ENCODE assay signal across 8 mouse cellular contexts in the genomic region with DNA sequence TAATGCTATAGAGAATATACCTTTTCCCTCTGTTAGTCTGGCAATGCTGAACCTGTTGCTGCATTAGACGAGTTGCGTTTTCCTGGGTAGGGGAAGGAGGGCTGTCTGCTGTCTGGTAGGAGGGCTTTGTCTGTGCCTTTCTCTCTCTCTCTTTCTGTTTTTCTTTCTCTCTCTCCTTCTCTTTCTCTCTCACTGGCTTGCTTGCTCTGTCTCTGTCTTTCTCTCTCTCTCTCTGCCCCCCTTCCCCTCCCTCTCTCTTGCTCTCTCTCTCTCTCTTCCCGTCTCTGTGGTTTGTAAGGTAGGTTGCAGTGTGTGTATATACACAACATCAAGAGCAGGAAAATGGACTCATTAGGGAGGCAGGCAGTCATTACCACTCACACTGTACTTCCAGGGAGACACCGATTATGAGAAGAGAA. TPM values are rescaled to one million over a fixed set of nuclear protein-coding genes. Genes with fewer than 3 reads are reported as not detected.
DNase-seq lines count a peak whose midpoint lies in the region; ATAC-seq and TF ChIP-seq lines count a peak whose summit lies in the region.

No protein-coding gene starts in this region.

- H3K27ac ChIP-seq in testis, adult 2 months (ENCODE audit: control insufficient read depth, insufficient read depth, low read depth, low read length): peak overlapping the region; percentile 70
- peak overlapping the region; percentile 79 for H3K27ac ChIP-seq in embryonic facial prominence, embryonic 10.5 days (replicated peaks)
- no peak overlapping the region for H3K27ac ChIP-seq in midbrain, embryonic 11.5 days (ENCODE audit: low read depth, low read length)

- H3K27me3 ChIP-seq in testis, adult 2 months (ENCODE audit: control insufficient read depth, insufficient read depth, low read length): no peaks in the 10 kb centered on the region
- no peaks in the 10 kb centered on the region for H3K27me3 ChIP-seq in embryonic facial prominence, embryonic 10.5 days (replicated peaks; ENCODE audit: low read depth, poor library complexity, severe bottlenecking)
- H3K27me3 ChIP-seq in midbrain, embryonic 11.5 days (ENCODE audit: control insufficient read depth, insufficient read depth, low read length): no peaks in the 10 kb centered on the region

- H3K4me2 ChIP-seq in midbrain, embryonic 11.5 days: no peak overlapping the region

- H3K9me3 ChIP-seq in embryonic facial prominence, embryonic 10.5 days: no peaks in the 10 kb centered on the region
- no peaks in the 10 kb centered on the region for H3K9me3 ChIP-seq in midbrain, embryonic 11.5 days (ENCODE audit: control insufficient read depth, low read length)

- TF ChIP-seq CTCF in testis, adult 2 months (IDR thresholded peaks at IDR 0.05; ENCODE audit: control insufficient read depth, insufficient read depth, insufficient replicate concordance, low read depth, low read length): no peak

- intact Hi-C loops in heart, postnatal 14 days (cut with DNase I): loop anchor here (2.0 kb wide), 1 partner anchor 30 kb away; no protein-coding TSS in a partner anchor

- H3K9ac ChIP-seq in midbrain, embryonic 11.5 days (ENCODE audit: low read length): peak overlapping the region; percentile 33; the same call in 1 of the 2 replicates

- peak overlapping the region; percentile 28; the same call in 1 of the 2 replicates for H3K4me3 ChIP-seq in testis, adult 2 months (ENCODE audit: control insufficient read depth, low read depth, low read length)
- peak overlapping the region; percentile 30; the same call in 1 of the 2 replicates for H3K4me3 ChIP-seq in embryonic facial prominence, embryonic 10.5 days
- no peak overlapping the region for H3K4me3 ChIP-seq in midbrain, embryonic 11.5 days (ENCODE audit: low read depth, low read length)

- DNase-seq in testis, postnatal 10 days (ENCODE audit: low spot score): no peak
- DNase-seq in embryonic facial prominence, embryonic 10.5 days (ENCODE audit: low spot score): no peak
- DNase-seq in heart, postnatal 14 days: peak; percentile 30 to 49
- peak; percentile 35 for DNase-seq in large intestine, adult 2 months (ENCODE audit: low read depth, low spot score)
- DNase-seq in midbrain, embryonic 11.5 days (ENCODE audit: low spot score, missing footprints): no peak
- DNase-seq in thymus, postnatal 0 days (ENCODE audit: low spot score): peak; percentile 16
- DNase-seq in frontal cortex, postnatal 10 days (ENCODE audit: low spot score in 2 of 2): no peak

- no peak for ATAC-seq in midbrain, embryonic 11.5 days (ENCODE audit: low FRiP score)

- no peaks in the 10 kb centered on the region for H3K4me1 ChIP-seq in testis, adult 2 months (ENCODE audit: control insufficient read depth, insufficient read depth, low read length)
- peaks cover 12% of the 10 kb centered on the region for H3K4me1 ChIP-seq in embryonic facial prominence, embryonic 10.5 days
- H3K4me1 ChIP-seq in midbrain, embryonic 11.5 days (ENCODE audit: control insufficient read depth, insufficient read depth, low read length): no peaks in the 10 kb centered on the region; the same call in 1 of the 2 replicates

- WGBS in embryonic facial prominence, embryonic 10.5 days: 43% methylated on average over 4 of the region's 4 CpGs
- WGBS in large intestine, adult 2 months: 0% methylated on average over 4 of the region's 4 CpGs
- 50% methylated on average over 4 of the region's 4 CpGs for WGBS in midbrain, embryonic 11.5 days

- TF ChIP-seq POLR2A in testis, adult 2 months (IDR thresholded peaks at IDR 0.05; ENCODE audit: control insufficient read depth, low read depth, low read length): no peak

- H3K36me3 ChIP-seq in testis, adult 2 months (ENCODE audit: control insufficient read depth, insufficient read depth, low read length): no peaks in the 10 kb centered on the region
- H3K36me3 ChIP-seq in embryonic facial prominence, embryonic 10.5 days (replicated peaks): no peaks in the 10 kb centered on the region
- H3K36me3 ChIP-seq in midbrain, embryonic 11.5 days (ENCODE audit: control insufficient read depth, insufficient read depth, low read length): no peaks in the 10 kb centered on the region

RNA-seq across cellular contexts. Expression of gene Zbtb20, which starts 31.6 kb away (rescaled TPM):
- 5.9 and 7.5 TPM in 2 replicates for polyA plus RNA-seq in testis, adult 2 months (2012; rRNA removed)
- polyA plus RNA-seq in embryonic facial prominence, embryonic 10.5 days (2016; fragmentation: Nextera tagmentation; extraction: Ambion mirVana): 19.6 and 20.1 TPM in 2 replicates
- total RNA-seq in heart, postnatal 14 days (2021): 100 to 1,000 TPM; 169 to 192 TPM
- 2.9 and 5.1 TPM in 2 replicates for polyA plus RNA-seq in large intestine, adult 2 months (2012; rRNA removed)
- polyA plus RNA-seq in midbrain, embryonic 11.5 days (2014; fragmentation: Nextera tagmentation; extraction: Ambion mirVana): 44.2 and 45.6 TPM in 2 replicates
- 9.5 and 15.5 TPM in 2 replicates for polyA plus RNA-seq in thymus, postnatal 0 days (2015; fragmentation: Nextera tagmentation; extraction: Ambion mirVana)

Comparison
In these comparisons a context has a peak if more than half of its experiments do, and no peak if none do; other contexts are left out.
1. DNase-seq: peak in heart, postnatal 14 days (2 of 2), large intestine, adult 2 months (single experiment) and thymus, postnatal 0 days (single experiment); none in testis, postnatal 10 days (single experiment), embryonic facial prominence, embryonic 10.5 days (single experiment), midbrain, embryonic 11.5 days (single experiment) and frontal cortex, postnatal 10 days (0 of 2).